Mouse (Mus musculus) embryonic facial prominence, embryonic 12.5 days (tissue): Measurements from ENCODE around the gene Zfp653. TPM values are rescaled to one million over a fixed set of nuclear protein-coding genes. Genes with fewer than 3 reads are reported as not detected.

ENCODE experiments used
- ATAC-seq: fragments of 200-750 bp; cut with Nextera tagmentation; 2 replicates; pipeline ENCODE4 v1.8.0; 2017; ENCODE audit not compliant: insufficient number of reproducible peaks, insufficient read depth, low FRiP score, low TSS enrichment
- H3K27ac ChIP-seq: fragments of 300-500 bp; sonication (generic); 2 replicates; pipeline ENCODE4 v1.5.1; 2016; ENCODE audit warnings: mild to moderate bottlenecking
- H3K27me3 ChIP-seq: fragments of 300-500 bp; sonication (generic); 2 replicates; pipeline ENCODE4 v1.6.1; 2016; ENCODE audit warnings: mild to moderate bottlenecking, moderate library complexity
- H3K36me3 ChIP-seq: fragments of 300-500 bp; sonication (generic); 2 replicates; pipeline ENCODE4 v1.6.1; 2016; ENCODE audit warnings: mild to moderate bottlenecking
- H3K4me1 ChIP-seq: fragments of 300-500 bp; sonication (generic); 2 replicates; pipeline ENCODE4 v1.6.1; 2016
- H3K4me2 ChIP-seq: fragments of 300-500 bp; sonication (generic); replicated peaks from 2 replicates; pipeline ENCODE4 v1.6.1; 2016; ENCODE audit warnings: mild to moderate bottlenecking, moderate library complexity
- H3K4me3 ChIP-seq: fragments of 300-500 bp; sonication (generic); 2 replicates; pipeline ENCODE4 v1.5.1; 2016; ENCODE audit warnings: mild to moderate bottlenecking
- H3K9ac ChIP-seq: fragments of 300-500 bp; sonication (generic); 2 replicates; pipeline ENCODE4 v1.6.1; 2016; ENCODE audit warnings: mild to moderate bottlenecking, moderate library complexity
- H3K9me3 ChIP-seq: fragments of 300-500 bp; sonication (generic); 2 replicates; pipeline ENCODE4 v1.6.1; 2016; ENCODE audit warnings: mild to moderate bottlenecking, moderate library complexity
- WGBS: fragments of 180-500 bp; shearing (Covaris S2); methylation state at CpG from one replicate; pipeline ENCODE4 v1.1.7; 2016; 5-methylcytosine and 5-hydroxymethylcytosine counted together
- microRNA-seq: library from miRNA; unstranded; fragments of <30 nt; microRNA quantifications from one replicate; pipeline ENCODE4, GENCODE M21; 2017
- polyA plus RNA-seq: library from polyadenylated mRNA; unstranded; fragments of >200 nt; fragmentation: Nextera tagmentation; extraction: Ambion mirVana; gene quantifications from 2 replicates; pipeline ENCODE4 v1.2.1, GENCODE M21; 2016

Gene Zfp653
- polyA plus RNA-seq, 1 experiment from 2014 or later = 15.8 TPM

DNA sequence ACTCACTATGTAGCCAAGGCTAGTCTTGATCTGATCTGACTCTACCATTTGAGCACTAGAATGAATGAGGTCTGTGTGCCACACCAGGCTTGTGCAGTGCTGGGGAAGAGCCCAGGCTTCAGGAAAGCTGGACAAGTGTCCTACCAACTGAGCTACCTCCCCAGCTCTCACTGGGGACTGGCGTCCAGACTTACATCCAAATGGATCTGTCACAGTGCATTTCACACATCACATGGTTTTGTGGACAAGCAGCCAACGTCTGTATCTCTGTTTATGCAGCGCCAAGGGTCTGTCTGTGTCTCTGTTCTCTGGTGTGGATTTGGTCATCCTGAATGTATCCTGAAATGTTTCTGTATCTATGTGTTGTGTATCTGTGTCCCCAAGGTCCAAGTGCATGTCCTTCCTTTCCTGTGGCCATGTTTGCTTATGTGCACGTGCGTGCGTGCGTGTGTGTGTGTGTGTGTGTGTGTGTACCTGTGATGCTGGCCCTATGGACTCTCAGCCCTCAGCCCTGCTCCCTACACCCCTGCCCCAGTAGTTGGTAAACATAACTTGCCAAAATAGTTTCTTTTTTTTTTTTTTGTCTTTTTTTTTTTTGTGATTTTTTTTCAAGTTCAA is 53.9 kb downstream of the Zfp653 start:
- H3K4me2 ChIP-seq = no peak overlapping the region
- no peak for ATAC-seq
- no peaks in the 10 kb centered on the region for H3K9me3 ChIP-seq
- 0 out of 2 replicates have a peak, but pooled peaks cover 3% of the 10 kb centered on the region for H3K4me1 ChIP-seq
- 73% methylated on average over 7 of the region's 7 CpGs for WGBS
- peaks cover 25% of the 10 kb centered on the region for H3K36me3 ChIP-seq
- no peak overlapping the region for H3K27ac ChIP-seq
- H3K4me3 ChIP-seq = no peak overlapping the region
- no peak overlapping the region for H3K9ac ChIP-seq
- no peaks in the 10 kb centered on the region for H3K27me3 ChIP-seq

DNA sequence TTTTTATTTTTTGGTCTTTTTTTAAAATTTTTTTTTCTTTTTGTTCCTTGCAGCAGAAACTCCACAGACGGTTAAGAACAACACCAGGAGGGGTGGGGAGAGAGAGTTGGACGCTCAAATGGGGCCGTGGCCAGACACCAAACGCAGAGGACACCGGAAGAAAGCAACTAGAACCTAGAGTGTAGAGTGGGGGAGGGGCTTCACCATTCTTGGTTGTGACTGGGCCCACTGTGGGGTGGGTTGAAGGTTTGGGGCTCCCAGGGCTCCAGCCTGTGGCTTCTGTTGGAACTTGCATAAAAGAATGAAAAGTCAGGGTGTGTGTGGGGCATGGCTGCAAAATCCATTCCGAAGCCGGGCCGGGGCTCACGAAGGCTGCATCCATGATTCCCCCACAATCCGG is 54.9 kb downstream of the Zfp653 start:
- 70% methylated on average over 10 of the region's 10 CpGs for WGBS
- no peak for ATAC-seq

DNA sequence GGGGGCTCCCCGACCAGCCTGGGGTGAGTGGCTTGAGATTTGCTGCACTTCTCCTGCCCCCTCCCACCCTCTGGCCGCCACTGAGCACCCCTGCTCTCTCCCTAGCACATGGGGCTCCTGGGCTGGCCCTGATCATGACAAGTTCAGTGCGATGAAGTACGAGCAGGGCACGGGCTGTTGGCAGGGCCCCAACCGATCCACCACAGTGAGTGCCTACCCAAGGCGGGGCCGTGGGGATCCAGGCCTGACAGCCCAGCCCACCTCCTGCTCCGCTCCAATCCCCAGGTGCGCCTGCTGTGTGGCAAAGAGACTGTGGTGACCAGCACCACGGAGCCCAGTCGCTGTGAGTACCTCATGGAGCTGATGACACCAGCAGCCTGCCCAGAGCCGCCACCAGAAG is 58.4 kb downstream of the Zfp653 start:
- ATAC-seq = no peak
- Histone ChIP-seq H3K4me2 (no peak overlapping the region), H3K36me3 (peaks cover 70% of the 10 kb centered on the region), H3K9me3 (no peaks in the 10 kb centered on the region), H3K27me3 (no peaks in the 10 kb centered on the region), H3K9ac (no peak overlapping the region), H3K4me3 (no peak overlapping the region), H3K27ac (no peak overlapping the region), H3K4me1 (0 out of 2 replicates have a peak, but pooled peaks cover 3% of the 10 kb centered on the region)
- 92% methylated on average over 13 of the region's 13 CpGs for WGBS

More for the DNA sequence above, 54.9 kb downstream of the Zfp653 start:
- Histone ChIP-seq H3K4me3 (no peak overlapping the region), H3K27me3 (no peaks in the 10 kb centered on the region), H3K27ac (no peak overlapping the region), H3K4me2 (no peak overlapping the region), H3K9me3 (no peaks in the 10 kb centered on the region), H3K36me3 (peaks cover 35% of the 10 kb centered on the region), H3K4me1 (0 out of 2 replicates have a peak, but pooled peaks cover 3% of the 10 kb centered on the region), H3K9ac (no peak overlapping the region)

DNA sequence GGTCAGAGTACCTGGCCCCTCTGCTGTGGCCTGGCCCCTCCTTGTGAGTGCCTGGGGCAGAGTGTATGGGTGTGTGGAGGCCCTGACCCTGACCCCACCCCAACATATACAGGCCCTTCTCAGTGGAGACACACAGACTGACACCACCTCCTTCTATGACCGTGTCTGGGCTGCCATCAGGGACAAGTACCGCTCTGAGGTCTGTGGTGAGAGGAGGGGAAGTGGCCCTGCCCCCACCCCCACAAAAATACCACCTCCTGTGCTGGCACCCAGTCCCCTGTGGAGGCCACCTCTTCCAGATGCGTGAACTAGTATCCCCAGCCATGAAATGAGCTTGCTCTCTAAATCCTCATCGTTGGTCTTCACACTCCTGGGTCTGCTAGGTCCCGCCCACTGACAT is 60.1 kb downstream of the Zfp653 start:
- Histone ChIP-seq H3K36me3 (peaks cover 86% of the 10 kb centered on the region), H3K27ac (no peak overlapping the region), H3K9ac (no peak overlapping the region), H3K4me3 (no peak overlapping the region), H3K4me1 (peaks cover 12% of the 10 kb centered on the region), H3K9me3 (no peaks in the 10 kb centered on the region), H3K27me3 (no peaks in the 10 kb centered on the region), H3K4me2 (no peak overlapping the region)
- 92% methylated on average over 5 of the region's 5 CpGs for WGBS
- ATAC-seq = no peak

Small RNA genes within 50 kb of the gene (microRNA-seq; reads per million reads assigned to microRNA genes)
- gene Mir7084 = not detected

Other genes starting within 250 kb of the Zfp653 start
- gene Angptl8, start 235.9 kb downstream of the Zfp653 start, polyA plus RNA-seq = 0.96 and 1.7 TPM in 2 replicates
- gene Dock6, start 218.7 kb downstream of the Zfp653 start, polyA plus RNA-seq = 30.8 and 33.3 TPM in 2 replicates
- gene Rab3d, start 153.2 kb downstream of the Zfp653 start, polyA plus RNA-seq = 10.2 and 11.1 TPM in 2 replicates
- gene Ccdc159, start 143.9 kb downstream of the Zfp653 start, polyA plus RNA-seq = 5.3 and 5.6 TPM in 2 replicates
- gene Tmem205, start 143.8 kb downstream of the Zfp653 start, polyA plus RNA-seq = 40.5 and 42.4 TPM in 2 replicates
- 15.9 and 16.2 TPM in 2 replicates for gene Plppr2, start 134.3 kb downstream of the Zfp653 start, polyA plus RNA-seq
- gene Swsap1, start 115.6 kb downstream of the Zfp653 start, polyA plus RNA-seq = 5.6 and 7.0 TPM in 2 replicates
- 6.6 and 7.8 TPM in 2 replicates for gene Epor, start 107.9 kb downstream of the Zfp653 start, polyA plus RNA-seq
- gene Rgl3, start 81.9 kb downstream of the Zfp653 start, polyA plus RNA-seq = 1.3 and 1.4 TPM in 2 replicates
- gene Ccdc151, start 68.7 kb downstream of the Zfp653 start, polyA plus RNA-seq = 2.0 and 2.2 TPM in 2 replicates
- gene Prkcsh, start 68.6 kb downstream of the Zfp653 start, polyA plus RNA-seq = 113 and 115 TPM in 2 replicates
- gene Elavl3, start 19.4 kb downstream of the Zfp653 start, polyA plus RNA-seq = 6.4 and 8.2 TPM in 2 replicates
- gene Gm49318, start 117 bp downstream of the Zfp653 start, polyA plus RNA-seq = not detected in 2 replicates
- gene Ecsit, start 14.1 kb upstream of the Zfp653 start, polyA plus RNA-seq = 36.7 and 38.0 TPM in 2 replicates
- 2.1 and 3.3 TPM in 2 replicates for gene Cnn1, start 27.8 kb upstream of the Zfp653 start, polyA plus RNA-seq
- 185 and 200 TPM in 2 replicates for gene Elof1, start 45.8 kb upstream of the Zfp653 start, polyA plus RNA-seq
- 8.2 and 8.5 TPM in 2 replicates for gene Acp5, start 64.3 kb upstream of the Zfp653 start, polyA plus RNA-seq
- 63.5 and 66.1 TPM in 2 replicates for gene Pigyl, start 85.5 kb upstream of the Zfp653 start, polyA plus RNA-seq
- 0.17 and 0.20 TPM in 2 replicates for gene Zfp872, start 116.7 kb upstream of the Zfp653 start, polyA plus RNA-seq
- gene Zfp809, start 154.3 kb upstream of the Zfp653 start, polyA plus RNA-seq = 12.4 and 12.5 TPM in 2 replicates
- 7.5 and 7.6 TPM in 2 replicates for gene Zfp599, start 188.5 kb upstream of the Zfp653 start, polyA plus RNA-seq
- 36.4 and 37.4 TPM in 2 replicates for gene Zfp810, start 236.3 kb upstream of the Zfp653 start, polyA plus RNA-seq